14 mouse cellular contexts compared by ENCODE assay signal in the genomic region with DNA sequence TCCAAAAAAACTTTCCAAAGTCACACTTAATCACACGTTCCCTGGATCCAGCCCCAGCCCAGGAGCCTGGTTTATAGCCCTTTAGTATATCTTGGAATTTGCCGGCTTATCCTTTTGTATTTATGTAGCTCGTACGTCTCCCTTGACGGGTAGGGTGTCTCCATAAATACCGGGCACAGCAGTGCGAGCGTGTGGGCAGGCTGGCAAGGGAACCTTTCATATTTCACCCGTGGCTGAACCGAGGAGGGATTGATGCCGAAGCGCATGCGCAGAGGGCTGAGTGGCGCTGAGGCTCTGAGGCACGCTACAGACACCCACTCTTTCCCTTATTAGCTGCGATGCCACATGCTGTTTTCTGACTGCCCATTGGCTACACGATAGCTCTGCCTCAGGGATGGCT.
DNase-seq lines count a peak whose midpoint lies in the region; ATAC-seq and TF ChIP-seq lines count a peak whose summit lies in the region.
"Had no signal": no experiment of that assay in that cellular context is flagged by ENCODE, and none has a peak within 500 bp of the region (broad histone marks: within the 10 kb centered on the region; RNA-seq: fewer than 3 reads in every experiment).

No protein-coding gene starts in this region.

- no peaks in the 10 kb centered on the region for H3K4me1 ChIP-seq in neural tube, embryonic 14.5 days (ENCODE audit: control insufficient read depth, insufficient read depth, low read length)
- no peaks in the 10 kb centered on the region for H3K4me1 ChIP-seq in liver, postnatal 0 days (ENCODE audit: insufficient read depth)
- H3K4me1 ChIP-seq in heart, embryonic 12.5 days (replicated peaks), result no peaks in the 10 kb centered on the region
- H3K4me1 ChIP-seq: limb, embryonic 13.5 days had no signal

- no peak overlapping the region for H3K9ac ChIP-seq in neural tube, embryonic 14.5 days (replicated peaks; ENCODE audit: low read depth, low read length)
- no peak overlapping the region for H3K9ac ChIP-seq in liver, postnatal 0 days (replicated peaks)
- no peak overlapping the region for H3K9ac ChIP-seq in heart, embryonic 12.5 days
- H3K9ac ChIP-seq: limb, embryonic 13.5 days had no signal

- H3K27me3 ChIP-seq in neural tube, embryonic 14.5 days (ENCODE audit: control insufficient read depth, insufficient read depth, low read length), result no peaks in the 10 kb centered on the region
- no peaks in the 10 kb centered on the region for H3K27me3 ChIP-seq in liver, postnatal 0 days (ENCODE audit: insufficient read depth, low read length)
- H3K27me3 ChIP-seq in heart, embryonic 12.5 days (replicated peaks), result no peaks in the 10 kb centered on the region
- H3K27me3 ChIP-seq: limb, embryonic 13.5 days had no signal

- H3K4me2 ChIP-seq in neural tube, embryonic 14.5 days (ENCODE audit: low read depth, low read length), result no peak overlapping the region
- no peak overlapping the region for H3K4me2 ChIP-seq in liver, postnatal 0 days (ENCODE audit: low read depth, low read length)
- no peak overlapping the region for H3K4me2 ChIP-seq in heart, embryonic 12.5 days
- H3K4me2 ChIP-seq: limb, embryonic 13.5 days had no signal

- H3K9me3 ChIP-seq in neural tube, embryonic 14.5 days (ENCODE audit: control insufficient read depth, low read length), result no peaks in the 10 kb centered on the region
- H3K9me3 ChIP-seq in liver, postnatal 0 days (ENCODE audit: low read length), result no peaks in the 10 kb centered on the region
- no peaks in the 10 kb centered on the region for H3K9me3 ChIP-seq in heart, embryonic 12.5 days (replicated peaks)
- H3K9me3 ChIP-seq: limb, embryonic 13.5 days had no signal

- no peak overlapping the region for H3K27ac ChIP-seq in layer of hippocampus, adult 2 months
- H3K27ac ChIP-seq in neural tube, embryonic 14.5 days (ENCODE audit: low read depth, low read length), result no peak overlapping the region
- no peak overlapping the region for H3K27ac ChIP-seq in liver, postnatal 0 days (ENCODE audit: low read depth)
- no peak overlapping the region for H3K27ac ChIP-seq in heart, embryonic 12.5 days (ENCODE audit: poor library complexity, severe bottlenecking)
- H3K27ac ChIP-seq: limb, embryonic 13.5 days had no signal

- H3K4me3 ChIP-seq in layer of hippocampus, adult 2 months, result no peak overlapping the region
- no peak overlapping the region for H3K4me3 ChIP-seq in neural tube, embryonic 14.5 days (ENCODE audit: low read depth, low read length)
- H3K4me3 ChIP-seq in liver, postnatal 0 days (ENCODE audit: low read depth, low read length), result no peak overlapping the region
- H3K4me3 ChIP-seq in heart, embryonic 12.5 days, result no peak overlapping the region
- H3K4me3 ChIP-seq: limb, embryonic 13.5 days had no signal

- no peak for TF ChIP-seq EP300 in liver, postnatal 0 days (IDR thresholded peaks at IDR 0.05; ENCODE audit: low read depth)

- ATAC-seq in neural tube, embryonic 14.5 days (ENCODE audit: low read depth), result 0 out of 2 replicates have a peak, but pooled peaks have one; percentile 31
- no peak for ATAC-seq in liver, postnatal 0 days
- ATAC-seq in heart, embryonic 12.5 days (ENCODE audit: insufficient number of reproducible peaks, low FRiP score), result no peak

- peak; percentile 26 for DNase-seq in layer of hippocampus, adult 11-12 months (ENCODE audit: low spot score)
- DNase-seq in layer of hippocampus, postnatal 10 days (ENCODE audit: low spot score in 2 of 2), result no peak
- DNase-seq in cerebellum, adult 9-10 months, result peak; percentile 8
- DNase-seq in layer of hippocampus, adult 2 months (ENCODE audit: low spot score in 2 of 2), result peak; percentile 32 to 37
- no peak for DNase-seq in spleen, postnatal 36 days (ENCODE audit: low spot score in 2 of 2)
- DNase-seq in liver, postnatal 0 days, result no peak
- DNase-seq: adrenal gland, postnatal 36 days; kidney, adult 11 months; lung, postnatal 14 days; spleen, adult 18-20 months; thymus, postnatal 4 days had no signal

- no peaks in the 10 kb centered on the region for H3K36me3 ChIP-seq in neural tube, embryonic 14.5 days (ENCODE audit: control insufficient read depth, insufficient read depth, low read length)
- no peaks in the 10 kb centered on the region for H3K36me3 ChIP-seq in liver, postnatal 0 days (replicated peaks; ENCODE audit: insufficient read depth, low read length)
- no peaks in the 10 kb centered on the region for H3K36me3 ChIP-seq in heart, embryonic 12.5 days
- H3K36me3 ChIP-seq: limb, embryonic 13.5 days had no signal

- 59% methylated on average over 17 of the region's 17 CpGs for WGBS in neural tube, embryonic 14.5 days
- WGBS in liver, postnatal 0 days (ENCODE audit: insufficient replicate concordance), result 77% methylated on average over 17 of the region's 17 CpGs
- WGBS in heart, embryonic 12.5 days, result 81% methylated on average over 17 of the region's 17 CpGs

- TF ChIP-seq CTCF in layer of hippocampus, adult 2 months (conservative IDR thresholded peaks at IDR 0.05), result no peak
- no peak for TF ChIP-seq CTCF in liver, postnatal 0 days (IDR thresholded peaks at IDR 0.05; ENCODE audit: low read depth)

Comparison
In these comparisons a context has a peak if more than half of its experiments do, and no peak if none do; other contexts are left out.
1. DNase-seq: peak in layer of hippocampus, adult 11-12 months (single experiment), cerebellum, adult 9-10 months (single experiment) and layer of hippocampus, adult 2 months (2 of 2); none in layer of hippocampus, postnatal 10 days (0 of 2), spleen, postnatal 36 days (0 of 2) and liver, postnatal 0 days (single experiment).